Mouse (Mus musculus): ENCODE measurements at regions not wholly inside any gene's neighbourhood (a gene's known extent, or its start where the extent isn't known, plus 50 kb on each side); places are given as distances from the start of the nearest gene placed in this dataset.

DNA sequence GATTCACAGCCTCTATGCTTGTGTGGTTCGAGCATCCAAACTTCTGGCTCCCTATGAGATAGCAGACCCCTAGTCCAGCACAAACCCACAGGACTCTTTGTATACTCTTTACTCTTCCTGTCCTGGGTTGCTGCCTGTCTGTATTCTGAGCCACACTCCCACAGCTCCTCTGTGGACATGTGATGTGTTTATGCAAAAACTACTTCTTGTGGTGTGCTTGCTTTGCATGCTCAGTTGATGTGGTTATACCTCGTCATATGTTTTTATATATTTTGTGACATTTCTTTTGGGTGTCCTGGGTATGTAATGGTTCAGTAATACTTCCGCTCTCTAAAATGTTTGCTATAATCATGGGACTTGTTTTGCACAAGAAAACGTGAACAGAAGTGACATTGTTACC lies 198.3 kb downstream of the 1700064H15Rik start:
- ATAC-seq (ENCODE audit: low read depth), result no peak
- 76% methylated on average over 4 of the region's 4 CpGs for WGBS
- H3K27me3 ChIP-seq (replicated peaks; ENCODE audit: control insufficient read depth, insufficient read depth, low read length), result no peaks in the 10 kb centered on the region
- no peaks in the 10 kb centered on the region for H3K36me3 ChIP-seq (ENCODE audit: control insufficient read depth, insufficient read depth, low read length)
- H3K4me3 ChIP-seq (ENCODE audit: low read depth, low read length), result no peak overlapping the region
- no peaks in the 10 kb centered on the region for H3K9me3 ChIP-seq (ENCODE audit: control insufficient read depth, low read length)
- DNase-seq (ENCODE audit: low spot score), result no peak
- no peak overlapping the region for H3K4me2 ChIP-seq (ENCODE audit: low read depth, low read length)
- H3K9ac ChIP-seq (ENCODE audit: low read depth, low read length), result no peak overlapping the region
- peaks cover 9% of the 10 kb centered on the region for H3K4me1 ChIP-seq (ENCODE audit: control insufficient read depth, insufficient read depth, low read length)
- no peak overlapping the region for H3K27ac ChIP-seq (replicated peaks; ENCODE audit: low read depth, low read length)

DNA sequence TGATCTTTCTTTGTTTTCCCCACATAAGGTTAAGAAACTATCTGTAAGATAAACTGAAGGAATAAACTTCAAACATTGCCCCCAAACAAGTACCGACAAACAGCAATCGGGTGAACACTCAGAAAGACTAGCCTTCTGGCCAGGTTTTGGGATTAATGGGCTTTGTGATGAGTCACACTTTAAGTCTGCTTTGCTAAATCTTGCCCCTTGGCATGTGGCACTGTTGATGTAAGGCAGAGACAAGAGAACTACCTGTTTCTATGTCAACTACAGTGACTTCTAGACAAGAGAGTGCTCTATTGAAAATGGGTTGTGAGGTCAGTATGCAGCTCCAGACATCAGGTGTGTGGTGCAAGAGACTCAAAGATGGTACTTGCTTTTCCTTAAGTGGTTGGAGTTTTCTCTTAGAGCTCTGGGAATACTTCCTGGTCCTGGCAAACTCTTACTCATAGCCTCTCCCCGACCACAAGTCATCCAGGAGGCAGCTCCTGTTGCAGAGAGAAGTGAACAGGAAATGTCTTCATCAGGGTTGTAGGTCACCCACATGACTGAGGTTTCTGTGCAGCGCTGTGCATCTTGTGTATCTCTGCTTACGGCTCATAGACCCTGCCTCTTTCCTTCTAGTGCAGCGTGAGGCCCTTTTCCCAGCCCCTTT lies 198.9 kb downstream of the 1700064H15Rik start:
- Histone ChIP-seq H3K4me1 (ENCODE audit: control insufficient read depth, insufficient read depth, low read length) (peaks cover 9% of the 10 kb centered on the region), H3K4me2 (ENCODE audit: low read depth, low read length) (no peak overlapping the region), H3K9me3 (ENCODE audit: control insufficient read depth, low read length) (no peaks in the 10 kb centered on the region), H3K9ac (ENCODE audit: low read depth, low read length) (no peak overlapping the region), H3K4me3 (ENCODE audit: low read depth, low read length) (no peak overlapping the region), H3K27me3 (replicated peaks; ENCODE audit: control insufficient read depth, insufficient read depth, low read length) (no peaks in the 10 kb centered on the region), H3K36me3 (ENCODE audit: control insufficient read depth, insufficient read depth, low read length) (no peaks in the 10 kb centered on the region), H3K27ac (replicated peaks; ENCODE audit: low read depth, low read length) (no peak overlapping the region)
- ATAC-seq (ENCODE audit: low read depth) (no peak), DNase-seq (ENCODE audit: low spot score) (no peak)
- 71% methylated on average over 6 of the region's 6 CpGs for WGBS

DNA sequence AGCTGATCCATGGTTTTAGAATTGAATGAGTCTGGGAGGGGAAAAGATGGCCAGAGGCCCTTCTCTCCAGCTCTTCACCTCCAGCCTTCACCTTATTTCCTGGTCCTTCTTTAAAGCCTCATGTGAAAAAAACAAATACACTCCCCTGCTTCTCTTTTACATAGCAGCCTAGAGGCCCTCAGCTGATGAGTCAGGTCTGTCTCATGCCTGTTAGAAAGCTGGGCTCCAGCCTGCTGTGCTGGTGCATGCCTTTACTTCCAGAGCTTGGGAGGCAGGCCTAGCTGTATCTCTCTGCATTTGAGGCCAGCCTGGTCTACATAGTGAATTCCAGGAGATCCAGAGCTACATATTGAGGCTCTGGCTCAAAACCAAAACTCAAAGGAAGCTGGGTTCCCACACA lies 199.5 kb downstream of the 1700064H15Rik start:
- no peaks in the 10 kb centered on the region for H3K36me3 ChIP-seq (ENCODE audit: control insufficient read depth, insufficient read depth, low read length)
- DNase-seq (ENCODE audit: low spot score) (no peak), ATAC-seq (ENCODE audit: low read depth) (no peak)
- no peak overlapping the region for H3K4me3 ChIP-seq (ENCODE audit: low read depth, low read length)
- H3K4me1 ChIP-seq (ENCODE audit: control insufficient read depth, insufficient read depth, low read length), result peaks cover 9% of the 10 kb centered on the region
- no peak overlapping the region for H3K27ac ChIP-seq (replicated peaks; ENCODE audit: low read depth, low read length)
- H3K4me2 ChIP-seq (ENCODE audit: low read depth, low read length), result no peak overlapping the region
- H3K27me3 ChIP-seq (replicated peaks; ENCODE audit: control insufficient read depth, insufficient read depth, low read length), result no peaks in the 10 kb centered on the region
- H3K9ac ChIP-seq (ENCODE audit: low read depth, low read length), result no peak overlapping the region
- H3K9me3 ChIP-seq (ENCODE audit: control insufficient read depth, low read length), result no peaks in the 10 kb centered on the region

DNA sequence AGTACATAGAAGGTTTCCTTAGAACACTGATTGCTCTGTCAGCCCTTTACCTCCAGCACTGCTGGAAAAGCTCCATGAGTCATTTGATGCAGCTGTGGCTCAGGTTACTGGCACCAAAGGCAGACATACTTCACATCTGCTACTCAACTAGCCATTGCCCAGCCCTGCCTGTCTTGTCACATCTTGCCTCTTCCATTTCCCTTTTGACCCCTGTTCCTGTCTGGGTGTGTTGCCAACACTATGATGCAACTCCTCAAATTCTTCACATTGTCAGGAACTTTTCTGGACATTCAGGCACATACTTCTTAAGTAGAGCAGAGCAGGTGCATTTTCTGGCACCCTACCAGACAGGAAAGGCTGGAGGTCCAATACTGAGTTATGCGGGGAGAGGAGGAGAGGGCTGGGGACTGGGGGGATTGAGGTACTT lies 202.3 kb downstream of the 1700064H15Rik start:
- no peaks in the 10 kb centered on the region for H3K27me3 ChIP-seq (replicated peaks; ENCODE audit: control insufficient read depth, insufficient read depth, low read length)
- H3K4me2 ChIP-seq (ENCODE audit: low read depth, low read length), result no peak overlapping the region
- WGBS, result 42% methylated on average over 1 of the region's 1 CpGs
- H3K27ac ChIP-seq (replicated peaks; ENCODE audit: low read depth, low read length), result 0 out of 2 replicates have a peak overlapping the region, but pooled peaks have one; percentile 15
- ATAC-seq (ENCODE audit: low read depth), result peak; percentile 92
- no peaks in the 10 kb centered on the region for H3K9me3 ChIP-seq (ENCODE audit: control insufficient read depth, low read length)
- no peak overlapping the region for H3K4me3 ChIP-seq (ENCODE audit: low read depth, low read length)
- no peaks in the 10 kb centered on the region for H3K36me3 ChIP-seq (ENCODE audit: control insufficient read depth, insufficient read depth, low read length)
- H3K4me1 ChIP-seq (ENCODE audit: control insufficient read depth, insufficient read depth, low read length), result peaks cover 9% of the 10 kb centered on the region
- no peak overlapping the region for H3K9ac ChIP-seq (ENCODE audit: low read depth, low read length)
- peak; percentile 89 for DNase-seq (ENCODE audit: low spot score)

DNA sequence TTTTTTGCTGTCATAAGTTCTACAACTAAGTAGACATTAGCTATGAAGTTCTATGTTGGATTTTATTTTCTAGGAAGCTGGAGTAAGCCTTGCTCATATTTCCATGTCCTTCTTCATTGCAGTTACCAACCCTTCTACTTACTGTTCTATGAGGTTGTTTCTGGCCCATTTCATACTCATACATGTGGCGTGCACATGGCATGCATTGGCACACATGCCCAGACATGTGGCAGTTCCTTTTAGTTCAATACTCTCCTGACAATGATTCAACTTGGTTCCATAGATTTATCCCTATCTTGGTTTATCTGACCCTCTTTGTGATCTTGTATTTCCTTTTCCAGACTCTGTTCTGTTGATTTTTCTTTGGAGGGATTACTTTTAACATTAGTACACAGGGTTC lies 203.2 kb downstream of the 1700064H15Rik start:
- no peak overlapping the region for H3K9ac ChIP-seq (ENCODE audit: low read depth, low read length)
- no peak overlapping the region for H3K4me3 ChIP-seq (ENCODE audit: low read depth, low read length)
- ATAC-seq (ENCODE audit: low read depth) (no peak), DNase-seq (ENCODE audit: low spot score) (no peak)
- H3K36me3 ChIP-seq (ENCODE audit: control insufficient read depth, insufficient read depth, low read length), result no peaks in the 10 kb centered on the region
- peak overlapping the region; percentile 15; the same call in 1 of the 2 replicates for H3K27ac ChIP-seq (replicated peaks; ENCODE audit: low read depth, low read length)
- WGBS, result 74% methylated on average over 1 of the region's 1 CpGs
- H3K27me3 ChIP-seq (replicated peaks; ENCODE audit: control insufficient read depth, insufficient read depth, low read length), result no peaks in the 10 kb centered on the region
- H3K4me2 ChIP-seq (ENCODE audit: low read depth, low read length), result no peak overlapping the region
- no peaks in the 10 kb centered on the region for H3K9me3 ChIP-seq (ENCODE audit: control insufficient read depth, low read length)
- peaks cover 9% of the 10 kb centered on the region for H3K4me1 ChIP-seq (ENCODE audit: control insufficient read depth, insufficient read depth, low read length)

DNA sequence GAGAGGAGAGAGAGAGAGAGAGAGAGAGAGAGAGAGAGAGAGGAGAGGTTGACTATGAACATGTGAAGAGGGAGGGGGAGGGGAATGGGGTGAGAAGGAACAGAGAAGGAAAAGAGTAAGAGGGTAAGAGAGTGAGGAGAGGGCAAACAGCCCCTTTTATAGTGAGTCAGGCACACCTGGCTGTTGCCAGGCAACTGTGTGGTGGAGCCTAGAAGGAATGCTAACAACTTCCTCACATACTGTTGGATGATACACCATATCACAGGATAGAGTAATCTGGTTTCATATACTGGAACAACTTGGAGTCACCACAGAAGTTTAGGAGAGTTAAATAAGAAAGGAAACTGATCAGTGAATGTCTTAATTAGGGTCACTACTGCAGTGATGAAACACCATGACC lies 204.1 kb downstream of the 1700064H15Rik start:
- Histone ChIP-seq H3K27me3 (replicated peaks; ENCODE audit: control insufficient read depth, insufficient read depth, low read length) (no peaks in the 10 kb centered on the region), H3K36me3 (ENCODE audit: control insufficient read depth, insufficient read depth, low read length) (no peaks in the 10 kb centered on the region), H3K4me3 (ENCODE audit: low read depth, low read length) (no peak overlapping the region), H3K27ac (replicated peaks; ENCODE audit: low read depth, low read length) (no peak overlapping the region), H3K9ac (ENCODE audit: low read depth, low read length) (no peak overlapping the region), H3K9me3 (ENCODE audit: control insufficient read depth, low read length) (no peaks in the 10 kb centered on the region), H3K4me1 (ENCODE audit: control insufficient read depth, insufficient read depth, low read length) (peaks cover 9% of the 10 kb centered on the region), H3K4me2 (ENCODE audit: low read depth, low read length) (no peak overlapping the region)
- DNase-seq (ENCODE audit: low spot score), result no peak
- ATAC-seq (ENCODE audit: low read depth), result no peak

DNA sequence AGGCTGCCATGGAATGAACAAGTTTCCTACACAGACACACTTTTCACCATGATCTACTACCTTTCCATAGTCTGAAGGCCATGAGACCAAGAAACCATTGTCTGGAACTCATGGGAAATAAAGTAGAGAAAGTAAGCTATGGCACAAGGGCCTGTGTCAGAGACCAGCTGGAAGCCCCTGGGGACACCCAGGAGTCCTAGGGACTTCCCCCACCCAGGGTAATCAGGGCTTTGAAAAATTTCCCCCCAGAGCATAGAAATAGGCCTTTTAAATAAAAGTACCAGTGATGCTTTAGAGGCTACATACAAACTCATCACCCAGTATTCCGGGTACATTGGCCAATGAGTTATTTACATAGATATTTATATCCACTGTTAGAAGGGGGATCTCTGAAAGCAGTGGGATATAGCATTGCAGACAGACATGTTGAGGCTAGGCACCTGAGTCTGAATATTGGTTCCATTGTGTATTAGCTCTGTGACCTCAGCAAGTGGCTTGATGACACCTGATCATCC lies 207.0 kb downstream of the 1700064H15Rik start:
- H3K27ac ChIP-seq (replicated peaks; ENCODE audit: low read depth, low read length), result no peak overlapping the region
- 83% methylated on average over 1 of the region's 1 CpGs for WGBS
- H3K27me3 ChIP-seq (replicated peaks; ENCODE audit: control insufficient read depth, insufficient read depth, low read length), result no peaks in the 10 kb centered on the region
- peaks cover 8% of the 10 kb centered on the region for H3K4me1 ChIP-seq (ENCODE audit: control insufficient read depth, insufficient read depth, low read length)
- no peak overlapping the region for H3K4me2 ChIP-seq (ENCODE audit: low read depth, low read length)
- no peak overlapping the region for H3K9ac ChIP-seq (ENCODE audit: low read depth, low read length)
- DNase-seq (ENCODE audit: low spot score) (no peak), ATAC-seq (ENCODE audit: low read depth) (no peak)
- no peaks in the 10 kb centered on the region for H3K36me3 ChIP-seq (ENCODE audit: control insufficient read depth, insufficient read depth, low read length)
- H3K4me3 ChIP-seq (ENCODE audit: low read depth, low read length), result no peak overlapping the region
- H3K9me3 ChIP-seq (ENCODE audit: control insufficient read depth, low read length), result no peaks in the 10 kb centered on the region

DNA sequence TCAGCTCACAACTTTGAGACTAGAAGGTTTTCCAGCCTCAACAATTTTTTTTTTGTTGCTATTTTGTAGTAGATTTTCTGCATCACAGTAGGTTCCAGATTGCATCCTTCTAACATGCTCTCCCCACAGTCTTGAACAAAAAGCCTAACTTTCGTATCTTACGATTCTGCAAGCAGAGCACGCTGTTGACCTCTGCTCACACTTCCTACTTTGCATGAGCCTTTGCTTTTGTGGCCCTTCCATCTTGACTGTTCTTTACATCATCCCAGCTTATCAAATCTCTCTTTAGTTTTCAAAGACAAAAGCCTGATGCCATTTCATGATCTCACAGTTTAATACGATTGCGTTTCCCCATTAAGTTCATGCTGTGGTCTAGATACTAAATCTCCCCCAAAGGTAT lies 207.6 kb downstream of the 1700064H15Rik start:
- 91% methylated on average over 5 of the region's 5 CpGs for WGBS
- no peaks in the 10 kb centered on the region for H3K27me3 ChIP-seq (replicated peaks; ENCODE audit: control insufficient read depth, insufficient read depth, low read length)
- DNase-seq (ENCODE audit: low spot score) (no peak), ATAC-seq (ENCODE audit: low read depth) (no peak)
- no peak overlapping the region for H3K9ac ChIP-seq (ENCODE audit: low read depth, low read length)
- no peaks in the 10 kb centered on the region for H3K36me3 ChIP-seq (ENCODE audit: control insufficient read depth, insufficient read depth, low read length)
- H3K27ac ChIP-seq (replicated peaks; ENCODE audit: low read depth, low read length), result no peak overlapping the region
- H3K4me3 ChIP-seq (ENCODE audit: low read depth, low read length), result no peak overlapping the region
- H3K4me2 ChIP-seq (ENCODE audit: low read depth, low read length), result no peak overlapping the region
- H3K4me1 ChIP-seq (ENCODE audit: control insufficient read depth, insufficient read depth, low read length), result peaks cover 2% of the 10 kb centered on the region; the same call in 1 of the 2 replicates
- no peaks in the 10 kb centered on the region for H3K9me3 ChIP-seq (ENCODE audit: control insufficient read depth, low read length)

DNA sequence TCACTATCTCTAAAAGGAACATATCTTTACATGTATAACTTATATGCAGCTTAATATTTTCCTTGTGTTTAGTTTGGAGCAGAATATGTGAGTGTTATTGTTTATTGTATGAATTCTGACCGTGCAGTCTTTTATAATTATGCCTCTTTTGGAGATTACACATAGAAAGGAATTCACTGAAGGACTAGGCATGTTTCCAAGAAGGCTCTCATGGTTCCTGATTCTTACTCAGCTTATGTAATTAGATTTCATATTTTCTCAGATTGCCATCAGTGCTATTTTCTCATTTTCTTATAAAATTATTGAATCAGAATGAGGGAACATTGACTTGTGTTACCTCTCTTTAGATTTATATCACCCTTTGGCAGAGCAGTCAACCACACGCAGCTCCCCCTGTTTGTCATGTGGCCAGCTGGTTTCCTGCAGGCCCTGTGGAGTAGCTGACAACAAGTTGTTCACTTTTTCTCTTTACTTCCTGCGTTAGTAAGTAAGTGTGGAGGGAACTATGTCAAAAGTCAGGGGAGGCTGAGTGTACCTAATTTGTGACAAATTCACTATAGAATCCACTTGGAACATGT lies 217.4 kb downstream of the 1700064H15Rik start:
- ATAC-seq (ENCODE audit: low read depth), result peak; percentile 18; the same call in 1 of the 2 replicates

More for the DNA sequence above, 217.4 kb downstream of the 1700064H15Rik start:
- Histone ChIP-seq H3K9me3 (ENCODE audit: control insufficient read depth, low read length) (no peaks in the 10 kb centered on the region), H3K27me3 (replicated peaks; ENCODE audit: control insufficient read depth, insufficient read depth, low read length) (no peaks in the 10 kb centered on the region), H3K9ac (ENCODE audit: low read depth, low read length) (no peak overlapping the region), H3K4me1 (ENCODE audit: control insufficient read depth, insufficient read depth, low read length) (0 out of 2 replicates have a peak, but pooled peaks cover 3% of the 10 kb centered on the region), H3K36me3 (ENCODE audit: control insufficient read depth, insufficient read depth, low read length) (no peaks in the 10 kb centered on the region), H3K4me3 (ENCODE audit: low read depth, low read length) (no peak overlapping the region), H3K4me2 (ENCODE audit: low read depth, low read length) (no peak overlapping the region), H3K27ac (replicated peaks; ENCODE audit: low read depth, low read length) (no peak overlapping the region; the same call in 1 of the 2 replicates)
- peak; percentile 80 for DNase-seq (ENCODE audit: low spot score)
- 22% methylated on average over 3 of the region's 3 CpGs for WGBS

All from embryonic facial prominence, embryonic 14.5 days (tissue).